Mouse (Mus musculus) embryonic fibroblast, embryonic 13.5 days (primary cell): Measurements from ENCODE around the gene Tgfbr1. TPM values are rescaled to one million over a fixed set of nuclear protein-coding genes. Genes with fewer than 3 reads are reported as not detected.

ENCODE experiments used
- H3K27ac ChIP-seq: 2 replicates; pipeline ENCODE4 v1.5.1; 2012; ENCODE audit warnings: low read length, control low read depth, inconsistent platforms; ENCODE audit not compliant: insufficient read depth
- H3K4me1 ChIP-seq: 2 replicates; pipeline ENCODE4 v1.6.1; 2011; ENCODE audit warnings: low read length; ENCODE audit not compliant: control insufficient read depth, insufficient read depth
- H3K4me3 ChIP-seq: 2 replicates; pipeline ENCODE4 v1.5.1; 2011; ENCODE audit warnings: mild to moderate bottlenecking, control low read depth, low read length; ENCODE audit not compliant: insufficient read depth
- CTCF ChIP-seq: IDR thresholded peaks from 2 replicates; pipeline ENCODE4 v1.5.1; 2011; ENCODE audit warnings: mild to moderate bottlenecking, control low read depth, low read length, moderate library complexity, borderline replicate concordance; ENCODE audit not compliant: insufficient read depth
- POLR2A ChIP-seq: IDR thresholded peaks from 2 replicates; pipeline ENCODE4 v1.6.1; 2011; ENCODE audit warnings: low read depth, mild to moderate bottlenecking, control low read depth, low read length, moderate library complexity
- polyA plus RNA-seq: library from polyadenylated mRNA; stranded (reverse); fragments of >200 nt; gene quantifications from 2 replicates; pipeline ENCODE4 v1.2.4, GENCODE M21; 2011; ENCODE audit warnings: low read depth; ENCODE audit not compliant: missing spikeins, insufficient read length

The Tgfbr1 gene
- polyA plus RNA-seq, 1 experiment: 43.8 TPM

DNA sequence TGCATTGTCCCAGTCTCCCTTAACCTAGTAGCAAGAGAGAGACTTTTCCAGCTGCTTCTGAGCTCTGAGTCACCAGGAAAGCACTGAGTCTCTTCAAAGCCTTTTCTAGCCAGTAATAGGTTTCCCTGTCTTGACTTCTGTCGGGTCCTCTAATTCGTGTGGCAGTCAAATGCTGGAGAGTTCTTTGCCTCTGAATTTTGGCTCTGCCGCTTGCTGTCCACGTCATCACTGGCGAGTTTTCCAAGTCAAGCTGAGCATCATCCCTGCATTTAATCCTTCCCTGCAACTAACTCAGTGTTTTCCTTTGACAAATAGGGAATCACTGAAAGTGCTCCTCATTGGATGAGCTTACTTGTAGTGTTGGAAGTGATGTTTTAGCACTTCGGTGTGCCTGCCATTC lies 36.6 kb upstream of the Tgfbr1 start:
- no peak for TF ChIP-seq CTCF
- TF ChIP-seq POLR2A: no peak
- Histone ChIP-seq H3K27ac (no peak overlapping the region), H3K4me3 (no peak overlapping the region), H3K4me1 (peaks cover 3% of the 10 kb centered on the region; the same call in 1 of the 2 replicates)

- TF ChIP-seq POLR2A (no peak), CTCF (no peak)
- Histone ChIP-seq H3K4me1 (no peaks in the 10 kb centered on the region; the same call in 1 of the 2 replicates), H3K27ac (no peak overlapping the region), H3K4me3 (no peak overlapping the region)
These were observed 33.3 kb upstream of the Tgfbr1 start for GRCm38 (mm10) chr4:47319561-47320321.

- TF ChIP-seq CTCF (no peak), POLR2A (no peak)
- Histone ChIP-seq H3K27ac (no peak overlapping the region), H3K4me3 (no peak overlapping the region), H3K4me1 (no peaks in the 10 kb centered on the region)
These were observed 30.7 kb upstream of the Tgfbr1 start for GRCm38 (mm10) chr4:47322315-47322714.

- H3K27ac ChIP-seq: no peak overlapping the region
- no peak overlapping the region for H3K4me3 ChIP-seq
- peaks cover 7% of the 10 kb centered on the region for H3K4me1 ChIP-seq
- no peak for TF ChIP-seq POLR2A
- TF ChIP-seq CTCF: no peak
These were observed 28.8 kb upstream of the Tgfbr1 start for GRCm38 (mm10) chr4:47324206-47324605.

GRCm38 (mm10) chr4:47327782-47328181 lies 25.2 kb upstream of the Tgfbr1 start:
- H3K4me1 ChIP-seq: peaks cover 7% of the 10 kb centered on the region
- H3K27ac ChIP-seq: no peak overlapping the region
- TF ChIP-seq POLR2A (no peak), CTCF (no peak)
- H3K4me3 ChIP-seq: no peak overlapping the region

- H3K4me1 ChIP-seq: peaks cover 7% of the 10 kb centered on the region
These were observed 23.7 kb upstream of the Tgfbr1 start for GRCm38 (mm10) chr4:47329285-47329684.

DNA sequence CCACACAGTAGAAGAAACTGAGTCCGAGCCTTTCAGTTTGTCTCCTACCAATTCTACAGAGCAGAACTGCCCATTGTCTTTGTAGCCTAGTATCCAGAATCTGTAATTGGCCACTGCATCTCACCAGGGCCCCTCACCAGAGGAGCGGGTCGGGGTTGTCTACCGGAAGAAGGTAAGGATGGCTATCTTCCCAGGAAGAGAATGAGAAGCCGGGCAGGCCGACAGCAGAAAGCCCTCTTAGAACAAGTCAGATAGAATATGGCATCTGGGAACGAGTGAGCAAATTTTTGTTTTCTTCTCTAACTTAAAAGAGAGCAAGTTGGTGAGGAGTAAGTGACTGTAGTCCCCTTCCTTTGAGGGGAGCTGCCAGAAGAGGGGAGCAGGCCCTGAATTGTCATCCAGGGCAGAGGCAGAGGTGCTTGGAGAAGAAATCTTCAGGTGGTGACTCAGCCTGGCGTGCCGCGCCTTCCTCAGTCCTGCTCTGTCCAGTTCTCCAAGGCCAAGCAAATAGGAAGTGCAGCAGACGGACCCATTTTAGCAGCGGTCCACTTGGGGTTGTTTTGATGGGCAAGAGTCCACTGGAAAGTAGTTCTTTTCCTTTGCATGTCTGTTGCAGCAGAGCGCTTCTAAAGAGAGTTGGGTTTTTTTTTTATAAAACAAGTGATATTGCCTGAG lies 22.5 kb upstream of the Tgfbr1 start:
- peaks cover 7% of the 10 kb centered on the region for H3K4me1 ChIP-seq
- H3K27ac ChIP-seq: no peak overlapping the region
- no peak overlapping the region for H3K4me3 ChIP-seq
- no peak for TF ChIP-seq POLR2A
- TF ChIP-seq CTCF: no peak

More at GRCm38 (mm10) chr4:47329285-47329684, 23.7 kb upstream of the Tgfbr1 start:
- no peak overlapping the region; the same call in 1 of the 2 replicates for H3K27ac ChIP-seq
- H3K4me3 ChIP-seq: no peak overlapping the region
- TF ChIP-seq POLR2A: no peak
- no peak for TF ChIP-seq CTCF

DNA sequence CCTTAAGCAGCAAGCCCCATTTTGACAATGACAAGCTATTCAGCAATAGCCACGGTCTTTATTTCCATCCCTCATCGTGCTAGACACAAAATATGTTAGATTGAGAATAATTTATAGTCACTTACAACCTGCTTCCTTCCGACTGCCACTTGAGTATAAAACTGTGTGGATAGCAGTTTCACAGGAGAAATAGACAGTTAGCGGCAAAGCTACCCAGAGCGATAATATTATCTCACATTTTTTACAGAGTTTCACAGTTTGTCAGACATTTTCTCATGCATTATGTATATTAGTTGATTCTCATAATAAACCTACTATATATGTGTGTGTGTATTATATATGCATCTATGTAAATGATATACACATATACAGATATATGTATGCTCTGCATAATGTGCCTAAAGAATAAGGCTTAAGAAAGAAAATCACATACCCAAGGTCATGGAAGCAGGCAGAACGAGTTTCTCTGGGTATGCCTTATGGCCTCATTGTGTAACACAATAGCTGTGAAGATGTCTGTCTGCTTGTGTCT lies 20.1 kb upstream of the Tgfbr1 start:
- no peak overlapping the region for H3K27ac ChIP-seq
- TF ChIP-seq POLR2A: no peak
- no peak for TF ChIP-seq CTCF
- no peak overlapping the region for H3K4me3 ChIP-seq
- H3K4me1 ChIP-seq: peaks cover 7% of the 10 kb centered on the region

- peaks cover 3% of the 10 kb centered on the region; the same call in 1 of the 2 replicates for H3K4me1 ChIP-seq
These were observed 19.5 kb upstream of the Tgfbr1 start for GRCm38 (mm10) chr4:47333541-47333940.

GRCm38 (mm10) chr4:47336941-47337600 lies 16.0 kb upstream of the Tgfbr1 start:
- Histone ChIP-seq H3K4me3 (no peak overlapping the region), H3K4me1 (no peaks in the 10 kb centered on the region), H3K27ac (no peak overlapping the region)
- TF ChIP-seq POLR2A (no peak), CTCF (no peak)

More at GRCm38 (mm10) chr4:47333541-47333940, 19.5 kb upstream of the Tgfbr1 start:
- H3K4me3 ChIP-seq: no peak overlapping the region
- no peak overlapping the region for H3K27ac ChIP-seq
- TF ChIP-seq POLR2A: no peak
- no peak for TF ChIP-seq CTCF
